ENCODE assay signal across 8 mouse cellular contexts in the genomic region with DNA sequence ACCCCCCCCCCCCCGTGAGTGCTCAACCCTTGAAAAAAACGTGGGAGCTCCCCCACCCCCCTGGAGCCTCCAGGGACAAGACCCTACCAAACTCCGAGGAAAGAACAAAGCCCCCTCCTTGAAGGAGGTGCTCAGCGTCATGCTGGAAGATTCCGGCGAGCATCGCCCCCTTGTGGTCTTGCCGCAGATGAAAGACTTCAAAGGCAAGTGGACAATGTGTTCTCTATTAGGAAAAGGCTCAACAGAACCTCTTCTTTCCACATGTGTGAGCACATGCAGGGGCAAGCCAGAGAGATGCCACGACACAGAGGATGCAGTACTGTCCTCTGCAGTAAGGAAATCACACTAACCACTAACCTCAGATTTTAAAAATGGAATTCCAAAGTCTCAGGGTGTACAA. TPM values are rescaled to one million over a fixed set of nuclear protein-coding genes. Genes with fewer than 3 reads are reported as not detected.
A peak's percentile ranks its signal among the peaks of the same experiment; 100 is the strongest.
DNase-seq lines count a peak whose midpoint lies in the region; ATAC-seq lines count a peak whose summit lies in the region.

No protein-coding gene starts in this region.

- H3K36me3 ChIP-seq in liver, embryonic 11.5 days (ENCODE audit: control insufficient read depth, insufficient read depth, low read length) = no peaks in the 10 kb centered on the region

- no peak overlapping the region for H3K4me2 ChIP-seq in liver, embryonic 11.5 days

- intact Hi-C loops in left cerebral cortex, postnatal 36 days (cut with DNase I) = loop anchor here (5.0 kb wide), 2 partner anchors 183 to 233 kb away; no protein-coding TSS in a partner anchor

- H3K4me3 ChIP-seq in liver, embryonic 11.5 days (ENCODE audit: low read depth, low read length) = no peak overlapping the region

- peaks cover 3% of the 10 kb centered on the region; the same call in 1 of the 2 replicates for H3K27me3 ChIP-seq in liver, embryonic 11.5 days (replicated peaks; ENCODE audit: control insufficient read depth, insufficient read depth, low read length)

- H3K27ac ChIP-seq in liver, embryonic 11.5 days (ENCODE audit: low read depth, low read length) = no peak overlapping the region

- no peak for ATAC-seq in liver, embryonic 11.5 days (replicated peaks; ENCODE audit: low FRiP score)

- WGBS in liver, embryonic 11.5 days = 2% methylated on average over 9 of the region's 9 CpGs

- H3K9ac ChIP-seq in liver, embryonic 11.5 days (ENCODE audit: low read depth, low read length) = no peak overlapping the region

- H3K9me3 ChIP-seq in liver, embryonic 11.5 days (ENCODE audit: control insufficient read depth, low read length) = no peaks in the 10 kb centered on the region

- peak; percentile 62 for DNase-seq in liver
- no peak for DNase-seq in liver, embryonic 11.5 days (ENCODE audit: low spot score)
- DNase-seq in embryo, embryonic 11 days = peak; percentile 90
- DNase-seq in gastrocnemius, postnatal 4 days (ENCODE audit: low spot score in 2 of 2) = peak; percentile 27 to 57
- peak; percentile 8 for DNase-seq in kidney, adult 11 months
- peak; percentile 52 to 57 for DNase-seq in left cerebral cortex, postnatal 36 days (ENCODE audit: low spot score in 2 of 2)
- DNase-seq in neural tube, embryonic 10.5 days (ENCODE audit: extremely low spot score, low spot score) = peak; percentile 85
- peak; percentile 26 for DNase-seq in testis, postnatal 14 days (ENCODE audit: low spot score)

- H3K4me1 ChIP-seq in liver, embryonic 11.5 days (replicated peaks; ENCODE audit: control insufficient read depth, insufficient read depth, low read length) = peaks cover 3% of the 10 kb centered on the region

RNA-seq across cellular contexts. Expression of gene Twist2, which starts 46.2 kb away (rescaled TPM):
- polyA plus RNA-seq in liver, embryonic 11.5 days (2014; fragmentation: Nextera tagmentation; extraction: Ambion mirVana) = 4.5 and 5.8 TPM in 2 replicates
- 1 to 10 TPM; 6.1 to 6.8 TPM for total RNA-seq in gastrocnemius, postnatal 4 days (2021)
- total RNA-seq in left cerebral cortex, postnatal 36 days (2021) = 1 to 10 TPM; 1.3 to 2.4 TPM
